Mouse (Mus musculus): ENCODE results near the gene 4930550C14Rik. TPM values are rescaled to one million over a fixed set of nuclear protein-coding genes. Genes with fewer than 3 reads are reported as not detected.
A peak's percentile ranks its signal among the peaks of the same experiment; 100 is the strongest.

4930550C14Rik gene
- total RNA-seq, 2 experiments from 2014 or later = 0.43 to 0.57 TPM

- intact Hi-C loops (cut with DNase I) = no loop called here
- DNase-seq (ENCODE audit: extremely low spot score in 1 of 2, low spot score in 2 of 2) = no peak
Observed at GRCm38 (mm10) chr9:53400696-53401095, 1.4 kb upstream of the 4930550C14Rik start.

DNA sequence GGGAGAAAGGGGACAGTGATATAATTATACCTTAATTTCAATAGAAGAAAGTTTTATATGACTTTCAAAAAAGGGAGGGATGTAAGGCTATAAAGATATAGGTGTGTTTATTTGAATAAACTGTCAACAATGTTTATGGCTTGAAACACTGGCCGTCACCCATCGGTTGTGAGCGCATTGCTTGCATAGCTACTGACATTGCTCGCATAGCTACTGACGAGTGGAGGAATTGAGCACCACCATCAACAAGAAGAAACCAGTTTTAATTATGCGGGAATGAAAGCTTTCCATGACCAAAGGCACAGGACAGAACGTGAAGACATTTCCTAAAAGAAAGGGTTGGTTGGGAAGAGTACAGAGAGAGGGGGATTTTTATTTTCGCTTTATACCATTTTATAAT is 979 bp upstream of the 4930550C14Rik start:
- DNase-seq (ENCODE audit: extremely low spot score in 1 of 2, low spot score in 2 of 2) = no peak
- intact Hi-C loops (cut with DNase I) = no loop called here

DNA sequence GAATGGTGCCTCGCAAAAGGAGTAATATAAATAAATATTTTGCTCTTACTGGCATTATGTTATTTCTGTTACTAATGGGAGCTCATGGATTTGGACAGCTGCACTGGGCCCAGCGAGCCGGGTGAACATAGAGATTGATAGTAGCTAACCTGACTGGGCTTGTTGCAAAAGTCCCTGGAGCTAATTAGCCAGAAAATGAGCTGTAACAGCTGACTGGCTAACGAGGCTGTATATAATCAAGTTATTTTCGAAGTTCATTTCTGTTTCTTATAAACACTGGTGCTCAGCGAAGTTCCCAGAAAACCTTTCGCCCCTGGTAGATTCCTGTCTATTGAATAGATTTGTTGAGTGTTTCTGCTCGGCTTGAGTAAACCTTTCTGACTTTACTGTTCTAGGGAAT is 866 bp downstream of the 4930550C14Rik start:
- no peak for DNase-seq (ENCODE audit: extremely low spot score in 1 of 2, low spot score in 2 of 2)
- intact Hi-C loops (cut with DNase I) = no loop called here

GRCm38 (mm10) chr9:53404050-53404752 is 2.1 kb downstream of the 4930550C14Rik start:
- DNase-seq (ENCODE audit: extremely low spot score in 1 of 2, low spot score in 2 of 2) = no peak
- intact Hi-C loops (cut with DNase I) = no loop called here

DNA sequence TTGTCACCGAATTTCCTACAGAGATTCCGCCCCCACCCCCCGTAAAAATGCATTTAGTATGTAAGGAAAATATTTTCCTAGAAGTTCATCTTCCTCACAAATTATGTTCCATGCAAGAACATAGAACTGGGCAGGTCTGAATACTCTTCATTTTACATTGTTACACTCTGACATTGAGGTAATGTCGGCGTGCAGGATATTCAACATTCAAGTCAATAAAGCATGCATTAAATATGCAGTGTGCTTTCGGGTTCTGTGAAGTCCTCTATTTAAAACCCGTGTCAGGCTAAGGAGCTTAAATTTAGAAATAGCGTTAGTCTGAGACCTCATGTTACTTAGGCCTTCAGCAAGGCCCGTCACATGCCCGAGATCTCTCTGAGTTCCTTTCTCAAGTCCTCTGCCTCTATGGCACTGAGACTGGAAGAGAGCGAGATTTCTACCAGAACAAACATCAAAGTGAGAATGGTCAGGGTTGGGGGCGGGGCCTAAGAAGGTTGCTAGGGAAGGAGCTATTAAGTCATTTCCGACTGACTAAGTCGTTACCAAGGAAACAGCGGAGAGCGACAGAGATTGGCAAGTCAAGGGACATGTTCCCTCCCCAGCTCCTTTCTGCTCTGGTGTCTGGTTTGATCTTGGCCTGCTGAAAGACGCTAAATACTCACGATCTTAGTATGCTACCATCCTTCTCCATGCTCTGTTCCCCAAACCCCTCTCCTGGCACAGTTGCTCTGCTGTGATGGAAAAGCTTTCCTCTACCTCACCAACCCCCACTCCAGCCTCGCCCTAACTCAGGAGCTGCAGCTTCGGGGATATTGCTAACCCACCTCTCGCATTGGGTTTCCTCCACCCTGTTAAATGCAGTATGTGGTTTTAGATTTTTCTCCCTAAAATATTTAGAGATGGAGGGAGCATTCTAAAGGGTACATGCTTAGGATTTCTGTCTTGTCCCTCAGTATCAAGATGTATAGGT is 2.9 kb downstream of the 4930550C14Rik start:
- DNase-seq (ENCODE audit: extremely low spot score in 1 of 2, low spot score in 2 of 2) = peak; percentile 77 to 92
- intact Hi-C loops (cut with DNase I) = no loop called here

- no peak for DNase-seq (ENCODE audit: extremely low spot score in 1 of 2, low spot score in 2 of 2)
- intact Hi-C loops (cut with DNase I) = no loop called here
Observed at GRCm38 (mm10) chr9:53408548-53408947, 6.4 kb downstream of the 4930550C14Rik start.

DNA sequence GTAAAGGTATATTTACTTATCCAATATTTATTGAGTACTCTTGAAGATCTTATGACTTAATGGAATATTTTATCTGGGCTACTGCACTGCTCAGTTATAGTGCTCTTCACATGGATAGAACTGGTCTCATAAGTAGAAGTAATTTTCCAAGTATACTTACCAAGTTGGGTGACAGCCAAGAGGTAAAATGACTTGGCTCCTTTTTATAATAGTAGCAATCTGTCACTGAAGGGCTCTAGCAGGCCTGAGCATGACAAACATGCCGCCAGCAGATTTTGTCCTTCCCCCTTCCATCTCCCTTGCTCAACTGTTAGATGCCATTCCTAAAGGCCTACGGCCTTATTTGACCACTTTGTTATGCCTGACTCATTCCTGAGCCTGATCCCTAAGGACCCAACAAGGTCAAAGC is 6.8 kb downstream of the 4930550C14Rik start:
- DNase-seq (ENCODE audit: extremely low spot score in 1 of 2, low spot score in 2 of 2) = no peak
- intact Hi-C loops (cut with DNase I) = no loop called here

- DNase-seq (ENCODE audit: extremely low spot score in 1 of 2, low spot score in 2 of 2) = no peak
- intact Hi-C loops (cut with DNase I) = no loop called here
Observed at GRCm38 (mm10) chr9:53409427-53409826, 7.3 kb downstream of the 4930550C14Rik start.

GRCm38 (mm10) chr9:53422133-53422896 is 20.2 kb downstream of the 4930550C14Rik start:
- DNase-seq (ENCODE audit: extremely low spot score in 1 of 2, low spot score in 2 of 2) = no peak
- intact Hi-C loops (cut with DNase I) = no loop called here

GRCm38 (mm10) chr9:53426726-53427125 is 24.6 kb downstream of the 4930550C14Rik start:
- intact Hi-C loops (cut with DNase I) = no loop called here

GRCm38 (mm10) chr9:53427638-53428037 is 25.5 kb downstream of the 4930550C14Rik start:
- intact Hi-C loops (cut with DNase I) = no loop called here

More at GRCm38 (mm10) chr9:53426726-53427125, 24.6 kb downstream of the 4930550C14Rik start:
- no peak for DNase-seq (ENCODE audit: extremely low spot score in 1 of 2, low spot score in 2 of 2)

DNA sequence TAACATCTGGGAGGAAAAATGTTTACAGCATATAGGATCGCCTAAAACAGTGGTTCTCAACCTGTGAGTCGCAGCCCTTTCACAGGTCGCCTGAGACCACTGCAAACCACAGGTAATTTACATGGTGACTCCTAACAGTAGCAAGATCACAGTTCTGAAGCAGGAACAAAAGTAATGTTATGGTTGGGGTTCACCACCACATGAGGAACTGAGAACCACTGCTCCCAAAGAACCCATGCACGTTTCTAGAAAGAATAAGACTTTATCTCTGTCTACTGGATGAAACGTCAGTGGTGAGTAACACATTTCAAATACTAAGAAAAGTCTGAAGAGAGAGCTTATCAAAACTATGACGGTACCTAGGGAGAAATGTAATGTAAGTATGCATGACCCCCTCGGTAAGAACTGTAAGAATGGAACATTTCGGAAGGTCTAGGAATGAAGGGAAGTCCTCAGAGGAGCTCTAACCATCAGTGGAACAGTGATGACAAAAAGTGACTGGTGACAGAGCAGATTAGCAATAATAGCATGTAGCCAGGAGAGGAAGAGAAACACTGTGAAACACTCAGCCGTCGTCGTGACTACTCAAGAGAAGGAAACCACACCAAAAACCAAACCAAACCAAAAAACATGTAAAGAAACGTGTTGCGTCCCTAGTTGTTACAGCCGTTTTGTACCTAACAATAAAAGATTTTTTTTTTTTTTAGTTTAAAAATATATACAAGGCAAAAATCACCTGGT is 33.9 kb downstream of the 4930550C14Rik start:
- intact Hi-C loops (cut with DNase I) = no loop called here
- DNase-seq (ENCODE audit: extremely low spot score in 1 of 2, low spot score in 2 of 2) = no peak

More at GRCm38 (mm10) chr9:53427638-53428037, 25.5 kb downstream of the 4930550C14Rik start:
- no peak for DNase-seq (ENCODE audit: extremely low spot score in 1 of 2, low spot score in 2 of 2)

- intact Hi-C loops (cut with DNase I) = no loop called here
- no peak for DNase-seq (ENCODE audit: extremely low spot score in 1 of 2, low spot score in 2 of 2)
Observed at GRCm38 (mm10) chr9:53450609-53451008, 48.5 kb downstream of the 4930550C14Rik start.

DNA sequence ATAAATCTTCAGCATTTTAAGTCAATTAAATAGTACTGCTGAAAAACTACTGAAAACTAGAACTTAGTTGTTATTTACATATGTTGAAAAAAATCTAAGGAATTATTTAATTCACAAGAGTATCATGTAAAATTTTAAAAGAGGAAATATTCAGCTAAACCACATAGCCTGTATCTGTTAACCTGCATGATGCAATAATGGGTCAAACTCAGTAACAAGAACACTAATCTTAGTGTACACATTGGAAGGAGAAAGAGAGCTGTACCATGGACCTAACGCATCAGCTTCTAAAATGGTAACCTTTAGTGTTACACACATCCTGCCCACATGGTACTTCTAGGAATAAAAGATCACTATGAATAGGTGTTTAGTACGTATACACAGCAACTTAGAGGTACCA is 49.9 kb downstream of the 4930550C14Rik start:
- intact Hi-C loops (cut with DNase I) = no loop called here

GRCm38 (mm10) chr9:53472806-53473518 is 70.8 kb downstream of the 4930550C14Rik start:
- DNase-seq (ENCODE audit: extremely low spot score in 1 of 2, low spot score in 2 of 2) = no peak
- intact Hi-C loops (cut with DNase I) = no loop called here

More for the DNA sequence above, 49.9 kb downstream of the 4930550C14Rik start:
- no peak for DNase-seq (ENCODE audit: extremely low spot score in 1 of 2, low spot score in 2 of 2)
